Mouse (Mus musculus) limb, embryonic 15.5 days (tissue): ENCODE measurements around the gene Foxp4. TPM values are rescaled to one million over a fixed set of nuclear protein-coding genes. Genes with fewer than 3 reads are reported as not detected.

ENCODE experiments used
- ATAC-seq: fragments of 200-750 bp; cut with Nextera tagmentation; 2 replicates; pipeline ENCODE4 v1.8.0; 2017; ENCODE audit warnings: low read depth, moderate TSS enrichment; ENCODE audit not compliant: insufficient number of reproducible peaks, low FRiP score, low TSS enrichment
- H3K27ac ChIP-seq: fragments of 300-500 bp; sonication (generic); 2 replicates; pipeline ENCODE4 v1.5.1; 2015; ENCODE audit warnings: moderate library complexity, mild to moderate bottlenecking, inconsistent platforms
- H3K27me3 ChIP-seq: fragments of 300-500 bp; sonication (generic); 2 replicates; pipeline ENCODE4 v1.6.1; 2015; ENCODE audit warnings: inconsistent platforms
- H3K36me3 ChIP-seq: fragments of 300-500 bp; sonication (generic); 2 replicates; pipeline ENCODE4 v1.6.1; 2015; ENCODE audit warnings: inconsistent platforms
- H3K4me1 ChIP-seq: fragments of 300-500 bp; sonication (generic); 2 replicates; pipeline ENCODE4 v1.6.1; 2015; ENCODE audit warnings: inconsistent platforms
- H3K4me2 ChIP-seq: fragments of 300-500 bp; sonication (generic); 2 replicates; pipeline ENCODE4 v1.6.1; 2015; ENCODE audit warnings: mild to moderate bottlenecking, inconsistent platforms
- H3K4me3 ChIP-seq: fragments of 300-500 bp; sonication (generic); 2 replicates; pipeline ENCODE4 v1.5.1; 2015; ENCODE audit warnings: mild to moderate bottlenecking, inconsistent platforms
- H3K9ac ChIP-seq: fragments of 300-500 bp; sonication (generic); 2 replicates; pipeline ENCODE4 v1.6.1; 2015; ENCODE audit warnings: inconsistent platforms
- H3K9me3 ChIP-seq: fragments of 300-500 bp; sonication (generic); 2 replicates; pipeline ENCODE4 v1.6.1; 2016; ENCODE audit warnings: inconsistent platforms
- WGBS: fragments of 180-500 bp; shearing (Covaris S2); methylation state at CpG from one replicate; pipeline ENCODE4 v1.1.7; 2015; 5-methylcytosine and 5-hydroxymethylcytosine counted together
- polyA plus RNA-seq: library from polyadenylated mRNA; unstranded; fragments of >200 nt; fragmentation: Nextera tagmentation; extraction: Ambion mirVana; gene quantifications from 2 replicates; pipeline ENCODE4 v1.2.1, GENCODE M21; 2015

Foxp4 gene
- polyA plus RNA-seq, 1 experiment from 2014 or later, result 22.4 TPM

GRCm38 (mm10) chr17:47843465-47843864 lies 81.0 kb downstream of the Foxp4 start:
- no peak overlapping the region for H3K4me3 ChIP-seq
- no peak overlapping the region for H3K27ac ChIP-seq
- ATAC-seq, result no peak
- peaks cover 7% of the 10 kb centered on the region; the same call in 1 of the 2 replicates for H3K4me1 ChIP-seq
- H3K9me3 ChIP-seq, result no peaks in the 10 kb centered on the region
- no peak overlapping the region for H3K4me2 ChIP-seq
- no peak overlapping the region for H3K9ac ChIP-seq
- no peaks in the 10 kb centered on the region for H3K27me3 ChIP-seq
- WGBS, result 88% methylated on average over 3 of the region's 3 CpGs
- no peaks in the 10 kb centered on the region for H3K36me3 ChIP-seq

- no peak for ATAC-seq
- 66% methylated on average over 19 of the region's 19 CpGs for WGBS
- no peak overlapping the region for H3K4me3 ChIP-seq
- no peak overlapping the region for H3K9ac ChIP-seq
- H3K4me1 ChIP-seq, result peaks cover 16% of the 10 kb centered on the region; the same call in 1 of the 2 replicates
- H3K36me3 ChIP-seq, result no peaks in the 10 kb centered on the region
- no peak overlapping the region for H3K27ac ChIP-seq
- no peak overlapping the region for H3K4me2 ChIP-seq
- H3K27me3 ChIP-seq, result no peaks in the 10 kb centered on the region
- no peaks in the 10 kb centered on the region for H3K9me3 ChIP-seq
Observed at GRCm38 (mm10) chr17:47841931-47842623, 82.4 kb downstream of the Foxp4 start.

- Histone ChIP-seq H3K4me3 (no peak overlapping the region), H3K9me3 (no peaks in the 10 kb centered on the region), H3K4me2 (no peak overlapping the region), H3K9ac (no peak overlapping the region), H3K27ac (no peak overlapping the region), H3K36me3 (no peaks in the 10 kb centered on the region), H3K27me3 (no peaks in the 10 kb centered on the region), H3K4me1 (peaks cover 16% of the 10 kb centered on the region; the same call in 1 of the 2 replicates)
- WGBS, result 82% methylated on average over 8 of the region's 8 CpGs
- ATAC-seq, result no peak
Observed at GRCm38 (mm10) chr17:47841521-47841920, 82.9 kb downstream of the Foxp4 start.

- no peak overlapping the region for H3K9ac ChIP-seq
- 0 out of 2 replicates have a peak, but pooled peaks cover 6% of the 10 kb centered on the region for H3K27me3 ChIP-seq
- H3K27ac ChIP-seq, result no peak overlapping the region
- peaks cover 26% of the 10 kb centered on the region for H3K4me1 ChIP-seq
- ATAC-seq, result no peak
- H3K4me2 ChIP-seq, result no peak overlapping the region
- 22% methylated on average over 6 of the region's 6 CpGs for WGBS
- no peaks in the 10 kb centered on the region for H3K9me3 ChIP-seq
- no peak overlapping the region for H3K4me3 ChIP-seq
- H3K36me3 ChIP-seq, result no peaks in the 10 kb centered on the region
Observed at GRCm38 (mm10) chr17:47837808-47838207, 86.6 kb downstream of the Foxp4 start.

DNA sequence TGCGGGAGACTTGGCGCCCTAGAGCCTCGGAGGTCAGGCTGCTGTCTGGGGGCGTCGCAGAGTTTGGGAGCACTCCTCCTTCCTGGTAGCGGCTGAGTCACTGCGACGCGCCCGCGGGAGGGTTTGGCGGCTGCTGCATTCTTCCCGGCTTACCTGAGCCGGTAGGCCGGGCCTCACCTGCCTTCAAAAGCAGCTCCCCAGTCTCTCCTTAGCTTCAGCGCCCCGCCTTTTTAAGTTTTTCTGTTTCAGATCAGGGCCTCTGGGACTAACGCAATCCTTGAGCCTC lies 90.0 kb downstream of the Foxp4 start, which contains the start of gene Mdfi:
Gene Mdfi, minus strand, starts transcription at position 210 of the 286 bp plus-strand sequence.
- peak within 1 kb of the TSS; percentile 93 for H3K27ac ChIP-seq
- H3K4me3 ChIP-seq, result peak within 1 kb of the TSS; percentile 88
- no peak for ATAC-seq
- peaks cover 46% of the 10 kb centered on the region for H3K4me1 ChIP-seq
- H3K4me2 ChIP-seq, result peak within 1 kb of the TSS; percentile 54
- peaks cover 12% of the 10 kb centered on the region for H3K36me3 ChIP-seq
- WGBS, result 5% methylated on average over 17 of the region's 18 CpGs
- 0 out of 2 replicates have a peak, but pooled peaks cover 6% of the 10 kb centered on the region for H3K27me3 ChIP-seq
- no peaks in the 10 kb centered on the region for H3K9me3 ChIP-seq
- peak within 1 kb of the TSS; percentile 73 for H3K9ac ChIP-seq

GRCm38 (mm10) chr17:47833628-47834481 lies 90.6 kb downstream of the Foxp4 start:
- Histone ChIP-seq H3K27me3 (0 out of 2 replicates have a peak, but pooled peaks cover 6% of the 10 kb centered on the region), H3K9ac (peak overlapping the region; percentile 73), H3K36me3 (peaks cover 15% of the 10 kb centered on the region), H3K4me2 (peak overlapping the region; percentile 54), H3K27ac (peak overlapping the region; percentile 93), H3K9me3 (no peaks in the 10 kb centered on the region), H3K4me1 (peaks cover 51% of the 10 kb centered on the region), H3K4me3 (peak overlapping the region; percentile 88)
- 1% methylated on average over 45 of the region's 45 CpGs for WGBS
- ATAC-seq, result no peak

GRCm38 (mm10) chr17:47833029-47833627 lies 91.3 kb downstream of the Foxp4 start:
- peak overlapping the region; percentile 93 for H3K27ac ChIP-seq
- 0 out of 2 replicates have a peak, but pooled peaks cover 6% of the 10 kb centered on the region for H3K27me3 ChIP-seq

DNA sequence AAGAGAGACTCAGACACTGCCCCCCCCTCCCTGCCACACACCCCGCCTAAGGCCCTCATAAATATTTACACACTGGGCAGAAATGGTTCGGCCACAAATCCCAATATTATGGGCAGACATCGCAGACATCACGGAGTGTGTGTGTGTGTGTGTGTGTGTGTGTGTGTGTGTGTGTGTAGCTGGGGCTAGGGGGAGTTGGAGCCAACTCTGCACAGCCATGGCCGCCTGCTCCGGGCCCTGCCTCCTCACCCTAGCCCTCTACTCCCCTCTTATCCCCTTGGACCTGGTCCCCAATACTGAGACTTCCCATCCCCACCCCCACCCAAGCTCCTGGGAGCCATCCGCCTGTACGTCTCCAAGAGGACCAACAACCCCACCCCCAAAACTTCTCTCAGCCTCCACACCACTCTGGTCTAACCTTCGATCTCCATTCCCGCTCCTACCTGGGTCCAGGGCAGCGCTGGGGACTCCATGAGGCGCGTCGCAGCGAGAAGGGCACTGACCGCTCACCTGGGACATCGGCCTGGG lies 91.9 kb downstream of the Foxp4 start:
- Histone ChIP-seq H3K4me3 (peak overlapping the region; percentile 88), H3K9me3 (no peaks in the 10 kb centered on the region), H3K9ac (peak overlapping the region; percentile 73), H3K4me2 (peak overlapping the region; percentile 54), H3K36me3 (peaks cover 22% of the 10 kb centered on the region), H3K27ac (peak overlapping the region; percentile 93), H3K27me3 (0 out of 2 replicates have a peak, but pooled peaks cover 6% of the 10 kb centered on the region), H3K4me1 (peaks cover 49% of the 10 kb centered on the region)
- peak; percentile 50; the same call in 1 of the 2 replicates for ATAC-seq
- WGBS, result under 1% methylated on average over 17 of the region's 17 CpGs

More at GRCm38 (mm10) chr17:47833029-47833627, 91.3 kb downstream of the Foxp4 start:
- peak; percentile 84 for ATAC-seq
- H3K9me3 ChIP-seq, result no peaks in the 10 kb centered on the region
- peak overlapping the region; percentile 54 for H3K4me2 ChIP-seq
- H3K4me1 ChIP-seq, result peaks cover 54% of the 10 kb centered on the region
- peak overlapping the region; percentile 88 for H3K4me3 ChIP-seq
- H3K36me3 ChIP-seq, result peaks cover 17% of the 10 kb centered on the region
- H3K9ac ChIP-seq, result peak overlapping the region; percentile 73
- WGBS, result under 1% methylated on average over 42 of the region's 45 CpGs

- peak overlapping the region; percentile 88 for H3K4me3 ChIP-seq
- peaks cover 45% of the 10 kb centered on the region for H3K4me1 ChIP-seq
- peaks cover 29% of the 10 kb centered on the region for H3K36me3 ChIP-seq
- H3K27ac ChIP-seq, result peak overlapping the region; percentile 93
- H3K4me2 ChIP-seq, result peak overlapping the region; percentile 54
- ATAC-seq, result no peak
- H3K9me3 ChIP-seq, result no peaks in the 10 kb centered on the region
- 34% methylated on average over 5 of the region's 5 CpGs for WGBS
- H3K9ac ChIP-seq, result peak overlapping the region; percentile 73; the same call in 1 of the 2 replicates
- H3K27me3 ChIP-seq, result 0 out of 2 replicates have a peak, but pooled peaks cover 6% of the 10 kb centered on the region
Observed at GRCm38 (mm10) chr17:47831772-47832171, 92.7 kb downstream of the Foxp4 start.

DNA sequence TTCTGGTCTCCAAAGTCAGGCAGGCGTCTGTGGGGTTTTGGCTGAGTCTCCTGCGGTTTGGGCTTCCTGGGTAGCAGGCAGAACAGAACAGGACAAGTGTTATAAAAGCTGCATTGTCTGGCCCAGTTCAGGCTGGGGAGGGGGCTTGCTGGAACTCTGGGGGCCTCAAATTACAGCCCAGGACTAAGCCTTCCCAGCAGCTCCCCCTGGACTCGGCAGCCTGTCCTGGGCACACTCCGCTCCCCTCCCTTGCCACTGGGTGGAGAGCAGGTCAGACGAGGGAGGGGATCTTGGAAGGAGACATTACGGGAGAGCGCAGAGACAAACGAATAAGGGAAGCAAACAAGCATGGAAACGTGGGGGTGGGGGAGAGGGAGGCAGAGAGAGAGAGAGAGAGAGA lies 93.3 kb downstream of the Foxp4 start:
- Histone ChIP-seq H3K36me3 (peaks cover 31% of the 10 kb centered on the region), H3K9me3 (no peaks in the 10 kb centered on the region), H3K4me2 (peak overlapping the region; percentile 54), H3K4me1 (peaks cover 45% of the 10 kb centered on the region), H3K27me3 (0 out of 2 replicates have a peak, but pooled peaks cover 6% of the 10 kb centered on the region), H3K9ac (no peak overlapping the region), H3K27ac (peak overlapping the region; percentile 93), H3K4me3 (peak overlapping the region; percentile 88)
- 6% methylated on average over 9 of the region's 9 CpGs for WGBS
- ATAC-seq, result no peak

- peak overlapping the region; percentile 50; the same call in 1 of the 2 replicates for H3K27ac ChIP-seq
- 37% methylated on average over 8 of the region's 8 CpGs for whole genome bisulfite sequencing
- H3K4me2 ChIP-seq, result no peak overlapping the region
- H3K27me3 ChIP-seq, result no peaks in the 10 kb centered on the region
- H3K9ac ChIP-seq, result no peak overlapping the region
- ATAC-seq, result no peak
- H3K9me3 ChIP-seq, result no peaks in the 10 kb centered on the region
- peaks cover 43% of the 10 kb centered on the region for H3K4me1 ChIP-seq
- H3K4me3 ChIP-seq, result no peak overlapping the region
- peaks cover 79% of the 10 kb centered on the region for H3K36me3 ChIP-seq
Observed at GRCm38 (mm10) chr17:47821339-47821738, 103.1 kb downstream of the Foxp4 start.
